ENCODE assay signal across 31 mouse cellular contexts in the genomic region with DNA sequence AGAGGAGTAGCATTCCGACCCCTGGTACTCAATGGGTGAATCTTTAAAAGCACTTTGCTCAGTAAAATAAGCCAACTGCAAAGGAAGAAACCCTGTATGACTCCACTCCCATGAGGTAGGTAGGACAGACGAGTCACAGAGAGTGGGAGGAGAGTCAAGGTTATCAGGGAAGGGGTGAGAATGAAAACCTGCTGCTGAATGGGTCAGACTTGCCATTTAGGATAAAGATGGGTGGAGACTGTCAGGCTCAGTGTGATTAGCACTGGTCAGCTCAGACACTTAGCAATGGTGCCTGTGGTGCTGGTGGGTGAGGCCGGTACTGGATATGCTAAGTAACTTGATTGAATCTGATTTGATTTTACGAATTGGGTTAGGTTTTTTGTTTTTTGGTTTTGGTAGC.
"Had no signal": no experiment of that assay in that cellular context is flagged by ENCODE, and none has a peak within 500 bp of the region (broad histone marks: within the 10 kb centered on the region; RNA-seq: fewer than 3 reads in every experiment).

No protein-coding gene starts in this region.

- H3K27ac ChIP-seq: heart, embryonic 10.5 days; heart, embryonic 13.5 days; heart, embryonic 15.5 days; hindbrain, embryonic 10.5 days; hindbrain, embryonic 12.5 days; hindbrain, embryonic 13.5 days; hindbrain, embryonic 14.5 days; hindbrain, embryonic 15.5 days; hindbrain, postnatal 0 days; intestine, embryonic 15.5 days; kidney, embryonic 15.5 days; kidney, postnatal 0 days; layer of hippocampus, adult 2 months; left cerebral cortex, adult 2 months had no signal

- H3K9me3 ChIP-seq: heart, embryonic 13.5 days; heart, embryonic 15.5 days; hindbrain, embryonic 15.5 days; intestine, embryonic 15.5 days; kidney, embryonic 15.5 days had no signal

- H3K36me3 ChIP-seq: heart, embryonic 10.5 days; heart, embryonic 12.5 days; heart, embryonic 13.5 days; heart, embryonic 15.5 days; hindbrain, embryonic 10.5 days; hindbrain, embryonic 12.5 days; hindbrain, embryonic 13.5 days; hindbrain, embryonic 15.5 days; intestine, embryonic 15.5 days; kidney, embryonic 15.5 days had no signal

- H3K27me3 ChIP-seq: heart, embryonic 12.5 days; heart, embryonic 13.5 days; heart, embryonic 15.5 days; hindbrain, embryonic 12.5 days; hindbrain, embryonic 15.5 days; intestine, embryonic 15.5 days; kidney, embryonic 15.5 days had no signal

- H3K4me1 ChIP-seq: hindbrain, embryonic 10.5 days; hindbrain, embryonic 12.5 days; intestine, embryonic 15.5 days; kidney, embryonic 15.5 days had no signal

- H3K4me3 ChIP-seq: heart, embryonic 10.5 days; heart, embryonic 12.5 days; heart, embryonic 13.5 days; heart, embryonic 15.5 days; hindbrain, embryonic 10.5 days; hindbrain, embryonic 12.5 days; hindbrain, embryonic 13.5 days; hindbrain, embryonic 15.5 days; intestine, embryonic 15.5 days; kidney, embryonic 15.5 days; layer of hippocampus, adult 2 months; left cerebral cortex, adult 2 months had no signal

- H3K9ac ChIP-seq: heart, embryonic 12.5 days; heart, embryonic 13.5 days; heart, embryonic 15.5 days; hindbrain, embryonic 12.5 days; hindbrain, embryonic 13.5 days; hindbrain, embryonic 14.5 days; hindbrain, embryonic 15.5 days; intestine, embryonic 15.5 days; kidney, embryonic 15.5 days had no signal

- DNase-seq: heart, postnatal 10 days; heart, postnatal 14 days; heart, postnatal 36 days; heart, postnatal 4 days; kidney, adult 11 months; kidney, adult 18-20 months; kidney, adult 2 months; kidney, adult 8-10 months; kidney, adult 9 months; kidney, postnatal 10 days; kidney, postnatal 14 days; kidney, postnatal 25 days; kidney, postnatal 36 days; kidney, postnatal 4 days; layer of hippocampus, adult 9-11 months; layer of hippocampus, postnatal 36 days had no signal
